Mouse (Mus musculus) kidney, adult 9 months (tissue): ENCODE results near the gene Sort1.
A peak's percentile ranks its signal among the peaks of the same experiment; 100 is the strongest.

Experiments used
- DNase-seq: peaks from one replicate; pipeline ENCODE4 v3.0.0; 2022

The Sort1 gene

DNA sequence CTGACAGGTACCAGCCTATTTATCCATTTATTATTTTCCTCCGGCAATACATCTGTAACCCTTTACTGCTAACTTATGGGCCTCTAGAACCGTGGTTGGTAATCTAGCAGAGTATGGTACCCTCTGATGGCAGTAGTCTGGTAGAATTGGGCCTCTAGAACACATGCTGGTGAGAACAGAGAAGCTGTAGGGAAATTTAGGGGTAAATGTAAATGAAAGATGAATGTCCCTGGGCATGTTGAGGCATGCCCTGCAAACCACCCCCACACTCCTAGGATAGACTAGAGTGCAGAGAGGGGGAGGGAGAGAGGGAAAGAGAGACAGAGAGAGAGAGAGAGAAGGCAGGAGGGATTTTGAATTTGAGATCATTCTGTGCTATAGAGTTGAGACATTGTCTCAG lies 100.5 kb downstream of the Sort1 start:
- no peak for DNase-seq

DNA sequence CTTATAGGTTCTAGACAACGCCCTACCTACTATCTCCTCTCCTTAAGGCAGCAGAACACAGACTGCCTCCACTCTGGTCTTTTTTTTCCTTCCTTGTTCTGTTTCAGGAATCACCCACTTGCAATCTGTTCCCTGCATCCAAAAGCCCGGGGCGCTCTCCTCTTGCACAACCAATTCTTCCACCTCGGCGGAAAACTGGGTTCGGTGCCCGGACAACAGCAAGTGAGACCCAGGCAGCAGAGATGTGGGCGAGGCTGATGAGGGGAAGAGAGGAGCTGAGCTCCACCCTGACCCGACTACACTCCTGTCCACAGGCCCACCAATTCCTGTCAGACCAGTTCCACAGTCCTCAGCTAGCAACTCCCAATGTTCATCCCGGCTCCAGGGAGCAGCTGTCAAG lies 102.3 kb downstream of the Sort1 start:
- no peak for DNase-seq

DNA sequence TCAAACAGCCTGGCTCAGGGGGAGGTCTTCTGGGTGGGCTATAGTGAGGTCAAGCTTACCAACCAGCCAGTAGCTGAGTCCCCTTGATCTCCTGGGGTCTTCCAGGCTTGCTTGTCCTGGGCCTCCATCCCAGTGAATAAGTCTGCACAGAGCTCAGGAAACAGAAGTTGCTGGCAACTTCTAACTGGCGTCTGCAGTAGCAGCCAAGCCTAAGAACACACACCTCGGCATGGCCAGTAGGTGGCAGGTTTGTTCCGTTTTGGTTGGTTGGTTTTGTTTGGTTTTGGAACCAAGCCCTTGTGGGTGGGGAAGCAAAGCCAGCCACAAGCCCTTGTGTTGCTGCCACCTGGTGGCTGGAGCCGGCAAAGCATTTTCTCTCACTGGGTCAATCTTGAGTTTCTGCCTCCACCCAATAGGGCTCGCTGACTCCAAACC lies 105.2 kb downstream of the Sort1 start:
- peak; percentile 98 for DNase-seq

DNA sequence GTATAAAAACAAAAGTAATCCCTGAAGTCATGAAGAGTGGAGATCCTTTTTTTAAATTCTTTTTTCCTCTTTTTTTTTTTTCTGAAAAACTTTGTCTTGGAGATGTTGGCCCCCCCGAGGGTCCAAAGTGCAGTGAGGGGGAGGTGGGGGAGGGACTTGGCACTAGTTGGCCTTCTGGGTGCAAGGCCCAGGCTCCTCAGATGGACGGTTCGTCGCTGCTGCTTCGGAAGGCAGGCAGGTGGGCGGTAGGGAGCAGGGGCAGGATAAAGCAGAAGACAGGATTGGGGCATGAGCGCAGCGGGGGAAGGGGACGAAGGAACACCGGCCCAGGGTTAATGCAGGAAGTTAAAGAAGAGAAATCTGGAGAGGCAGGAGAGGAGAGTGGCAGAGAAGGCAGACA lies 108.4 kb downstream of the Sort1 start:
- peak; percentile 89 for DNase-seq

DNA sequence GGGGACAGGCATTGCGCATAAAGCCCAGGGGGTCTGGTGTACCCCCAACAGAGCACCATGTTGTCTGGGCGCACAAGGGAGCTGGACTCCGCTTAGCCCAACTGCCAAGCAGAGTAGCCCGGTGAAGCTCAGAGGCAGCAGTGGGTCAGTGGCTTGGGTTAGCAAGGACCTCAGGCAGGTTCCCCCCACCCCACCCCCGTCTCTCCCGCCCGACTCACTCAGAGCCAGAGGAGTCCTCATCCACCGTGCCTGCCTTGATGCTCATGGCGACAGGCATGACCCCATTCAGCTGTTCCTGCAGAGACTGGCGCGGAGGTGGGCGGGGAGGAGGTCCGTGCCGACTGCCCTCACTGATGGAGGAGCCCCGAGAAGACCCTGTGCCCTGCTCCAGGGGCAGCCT lies 108.9 kb downstream of the Sort1 start:
- DNase-seq: no peak

DNA sequence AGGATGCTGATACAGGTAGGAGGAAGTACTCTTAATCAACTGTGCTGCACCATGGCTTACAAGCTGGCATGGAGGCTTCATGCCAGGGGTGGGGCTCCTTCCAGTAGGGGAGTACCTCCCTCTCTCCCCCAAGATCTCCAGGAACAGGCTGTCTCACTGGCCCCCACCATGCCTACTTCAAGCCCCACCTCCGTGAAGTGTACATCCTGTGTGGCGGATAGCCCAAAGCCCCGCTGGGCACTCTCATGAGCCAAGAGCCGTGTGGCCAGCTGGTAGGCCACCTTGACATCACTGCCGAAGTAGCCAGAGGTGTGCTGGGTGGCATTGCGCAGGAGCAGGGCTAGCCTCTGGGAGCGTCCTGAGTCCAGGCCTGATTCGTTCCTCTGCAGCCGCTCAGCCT lies 114.4 kb downstream of the Sort1 start:
- DNase-seq: no peak

DNA sequence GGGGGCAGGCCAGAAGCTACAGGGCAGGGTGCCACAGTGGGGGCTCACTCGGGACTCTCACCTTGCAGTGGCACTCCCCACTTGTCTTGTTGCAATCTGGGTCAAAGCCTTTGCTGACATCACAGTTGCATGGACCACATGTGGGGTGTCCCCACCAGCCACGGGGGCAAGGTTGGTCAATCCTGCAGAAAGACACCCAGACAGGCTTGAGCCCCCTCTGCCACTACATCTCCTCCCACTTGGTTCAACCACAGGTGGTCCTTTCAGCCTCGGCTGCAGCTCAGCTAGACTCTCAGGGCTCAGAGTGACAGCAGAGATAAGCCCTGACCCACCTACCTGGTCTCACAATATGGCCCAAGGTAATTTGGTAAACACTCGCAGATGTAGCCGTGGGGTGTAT lies 116.6 kb downstream of the Sort1 start:
- no peak for DNase-seq

DNA sequence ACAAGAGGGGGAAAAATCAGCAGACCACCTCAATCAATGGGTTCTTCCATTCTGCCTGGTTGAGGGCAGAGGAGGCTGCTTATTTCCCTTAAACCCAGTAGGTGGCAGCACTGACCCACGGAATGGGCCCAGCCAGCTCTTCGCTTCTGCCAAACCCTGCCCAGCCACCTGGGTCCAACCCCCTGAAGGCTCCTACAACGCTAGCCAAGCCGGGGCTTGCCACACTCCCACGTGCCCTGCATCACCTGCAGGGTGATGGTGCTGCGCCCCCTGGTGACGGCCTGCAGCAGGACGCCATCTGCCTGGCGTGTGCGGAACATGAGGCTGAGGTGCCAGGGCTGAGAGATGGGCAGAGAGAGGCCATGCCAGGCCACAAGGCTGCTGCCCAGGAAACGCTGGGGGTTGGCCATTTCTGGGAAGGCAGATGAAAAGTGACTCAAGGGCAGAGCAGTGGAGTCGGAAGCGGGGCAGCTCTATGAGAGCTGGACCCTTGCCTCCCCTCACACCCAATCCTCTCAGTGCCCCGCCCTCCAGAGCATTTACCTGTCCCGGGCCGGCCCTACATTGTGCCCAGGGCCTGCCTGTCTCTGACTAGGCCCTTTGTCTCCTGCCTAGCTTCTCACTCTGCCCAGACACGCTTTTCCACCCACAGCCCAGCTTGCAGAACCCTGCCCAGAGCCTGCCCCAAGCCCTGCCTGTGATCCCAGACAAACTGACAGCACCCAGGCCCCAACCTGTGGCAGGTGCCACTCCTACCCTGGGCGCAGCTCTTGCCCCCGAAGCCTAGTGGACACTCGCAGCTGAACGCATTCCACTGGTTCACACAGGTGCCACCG lies 118.0 kb downstream of the Sort1 start:
- DNase-seq: peak; percentile 97

DNA sequence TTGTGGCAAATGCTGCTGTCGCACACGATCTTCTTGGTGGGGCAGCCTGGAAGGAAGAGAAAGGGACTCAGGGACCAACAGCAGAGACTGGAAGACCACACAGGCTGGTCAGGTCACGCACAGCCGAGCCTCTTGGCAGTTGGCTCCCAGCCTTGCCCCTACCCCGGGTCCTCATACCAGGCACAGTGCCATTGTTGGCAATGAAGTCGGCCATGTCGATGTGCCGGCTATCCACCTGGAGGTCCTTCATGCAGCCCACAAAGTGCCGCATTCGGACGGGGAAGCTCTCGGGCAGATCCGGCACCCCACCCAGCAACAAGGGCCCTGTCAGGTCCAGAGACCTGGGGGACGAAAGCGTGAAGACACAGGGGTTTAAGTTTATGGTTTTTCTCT lies 118.6 kb downstream of the Sort1 start:
- DNase-seq: peak; percentile 45

DNA sequence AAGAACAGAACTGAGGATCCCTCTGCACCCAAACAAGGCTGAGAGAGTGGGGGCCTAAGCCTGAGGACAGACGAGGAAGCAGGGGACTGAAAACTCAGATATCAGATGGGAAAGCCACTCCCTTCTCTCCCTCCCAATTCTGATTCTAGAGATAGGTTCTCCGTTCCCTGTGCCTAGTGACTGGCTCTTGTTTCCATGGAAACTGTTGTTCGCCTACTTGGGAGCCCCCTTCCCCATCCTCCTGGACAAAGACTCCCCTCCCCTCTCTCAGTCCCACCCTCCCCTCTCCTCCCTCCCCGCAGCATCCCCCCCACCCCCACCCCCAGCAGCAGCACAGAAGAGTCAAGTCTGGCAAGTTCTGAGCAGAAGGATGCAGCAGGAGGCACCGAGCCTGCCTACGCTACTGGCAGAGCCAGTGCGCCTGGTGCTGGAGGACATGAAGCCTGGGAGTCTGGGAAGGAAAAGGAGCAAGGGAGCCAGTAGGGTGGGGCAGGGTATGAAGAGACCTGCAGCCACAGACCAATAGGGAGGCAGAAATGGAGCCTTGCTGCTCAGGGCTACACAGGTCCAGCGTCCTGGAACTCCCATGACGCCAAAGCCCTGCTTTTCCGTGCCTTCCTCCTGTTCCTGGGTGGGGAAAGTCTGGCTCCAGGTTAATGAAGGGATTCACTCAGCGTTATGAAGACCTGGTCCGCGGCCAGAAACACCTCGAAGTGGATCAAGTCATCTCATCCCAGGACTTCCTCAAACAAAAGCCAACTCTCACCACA lies 121.8 kb downstream of the Sort1 start:
- DNase-seq: no peak

DNA sequence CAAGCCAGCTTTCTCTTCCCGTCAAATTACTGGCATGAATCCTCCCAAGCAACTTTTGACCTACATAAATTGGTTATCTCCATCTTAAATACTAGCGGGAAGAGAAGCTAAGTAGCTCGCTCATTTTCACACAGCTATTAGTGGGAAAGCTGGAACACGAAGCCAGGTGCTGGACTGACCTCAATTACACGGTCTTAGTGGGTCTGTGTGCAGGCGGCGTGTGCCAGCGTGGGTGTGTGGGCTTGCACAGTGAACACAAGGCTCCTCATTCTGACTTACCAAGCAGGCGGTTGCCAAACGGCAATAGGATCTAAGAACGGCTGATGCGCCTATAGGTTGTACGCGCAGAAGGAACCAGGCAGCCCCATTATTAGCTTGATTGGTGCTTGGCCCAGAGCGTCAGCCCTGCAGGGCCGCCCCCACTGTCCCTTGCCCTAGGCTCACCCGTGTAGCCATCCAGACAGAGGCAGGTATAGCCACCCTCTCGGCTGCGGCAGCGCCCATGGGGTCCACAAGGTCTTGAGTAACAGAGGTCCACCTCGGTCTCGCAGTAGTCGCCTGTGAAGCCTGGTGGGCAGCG lies 122.5 kb downstream of the Sort1 start:
- no peak for DNase-seq

DNA sequence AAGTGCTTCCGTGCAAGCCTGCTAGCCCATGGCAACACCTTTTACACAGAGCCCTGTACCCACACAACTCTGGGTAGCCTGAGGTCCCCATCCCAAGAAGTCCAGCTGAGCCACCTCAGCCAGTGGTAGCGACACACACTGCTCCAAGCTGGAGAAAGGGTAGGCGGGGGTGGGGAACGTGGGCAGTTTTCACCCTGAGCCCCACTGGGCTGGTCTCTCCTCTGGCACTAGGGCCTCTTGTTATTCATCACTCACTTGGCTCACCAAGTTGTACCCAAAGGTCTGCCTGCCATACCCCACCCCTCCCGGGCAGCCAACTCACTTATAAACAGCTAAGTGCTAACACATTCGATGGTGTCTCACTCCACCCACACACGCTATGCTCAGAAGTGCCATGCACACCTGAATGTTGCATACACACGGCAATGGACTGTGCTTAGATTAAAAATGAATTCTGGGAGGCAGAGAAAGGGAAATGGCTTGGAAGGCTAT lies 124.7 kb downstream of the Sort1 start:
- DNase-seq: peak; percentile 69

DNA sequence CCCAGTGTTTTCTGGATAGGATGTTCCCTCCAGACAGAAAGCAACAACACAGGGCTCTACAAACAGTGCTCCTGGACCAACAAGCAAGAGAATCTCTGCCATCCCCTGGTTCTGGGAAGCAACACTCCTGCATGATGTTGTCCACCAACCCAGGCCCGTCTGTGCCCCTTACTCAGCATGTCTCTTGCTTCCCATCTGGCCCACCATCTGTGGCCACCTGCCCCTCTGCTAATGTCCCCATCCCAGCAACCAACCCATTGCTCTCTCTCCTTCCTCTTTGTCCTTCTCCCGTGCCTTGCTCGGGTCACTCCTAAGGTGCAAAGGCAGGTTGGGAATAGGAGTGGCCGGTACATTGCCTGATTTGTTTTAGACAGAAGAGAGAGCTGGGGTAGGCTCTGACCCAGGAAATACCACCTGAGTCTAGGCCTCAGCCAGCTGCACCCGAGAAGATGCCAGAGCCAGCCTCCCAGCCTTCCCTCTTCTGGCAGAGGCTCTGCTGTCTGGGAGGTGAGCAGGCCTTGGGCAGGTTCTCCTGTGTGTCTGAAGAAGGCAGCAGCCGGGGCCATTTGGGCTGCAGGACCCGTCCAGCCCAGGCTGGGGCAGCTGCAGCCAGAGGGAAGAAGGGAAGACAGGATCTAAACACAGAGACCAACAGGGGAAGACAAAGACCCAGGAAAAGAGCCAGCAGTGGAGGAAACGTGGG lies 125.9 kb downstream of the Sort1 start:
- DNase-seq: peak; percentile 48

DNA sequence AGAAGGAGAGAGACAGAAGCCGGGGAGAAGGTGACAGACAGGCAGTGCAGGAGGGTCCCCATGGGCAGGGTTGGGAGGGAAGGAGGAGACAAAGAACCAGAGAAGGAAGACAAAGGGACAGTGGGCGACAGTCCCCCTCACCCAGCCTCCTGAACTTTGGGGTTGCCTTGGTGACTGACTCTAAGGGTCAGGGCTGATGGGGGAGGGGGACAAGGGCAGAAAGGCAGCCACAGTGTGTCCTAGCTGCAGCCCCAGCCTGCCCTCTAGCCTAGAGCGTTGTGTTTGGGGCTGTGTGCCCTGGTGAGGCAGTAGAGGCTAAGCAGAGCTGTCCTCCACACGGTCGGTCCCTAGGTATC lies 126.5 kb downstream of the Sort1 start:
- DNase-seq: peak; percentile 43
